Mouse (Mus musculus) heart, postnatal 14 days (tissue): ENCODE results near the gene Epn2. TPM values are rescaled to one million over a fixed set of nuclear protein-coding genes. Genes with fewer than 3 reads are reported as not detected.

ENCODE experiments used
- DNase-seq, 2 experiments: peaks; one replicate each; pipeline ENCODE4 v3.0.0; 2021 to 2022
- intact Hi-C: fragments of 180-260 bp; cut with DNase I; formaldehyde crosslinking; loops from one replicate; pipeline ENCODE4 v1.15.1; 2025
- total RNA-seq, 2 experiments: library from RNA; stranded (reverse); gene quantifications; 2 replicates each; pipeline ENCODE4 v1.2.3; 2021

Gene Epn2
- total RNA-seq, 2 experiments from 2014 or later: 23.4 to 29.8 TPM

- intact Hi-C loops: no loop called here
These were observed 28.9 kb downstream of the Epn2 start for GRCm38 (mm10) chr11:61550631-61551030.

GRCm38 (mm10) chr11:61547710-61548109 is 31.8 kb downstream of the Epn2 start:
- intact Hi-C loops: no loop called here
- no peak for DNase-seq

More at GRCm38 (mm10) chr11:61550631-61551030, 28.9 kb downstream of the Epn2 start:
- no peak for DNase-seq

GRCm38 (mm10) chr11:61546452-61546851 is 33.0 kb downstream of the Epn2 start:
- intact Hi-C loops: no loop called here
- DNase-seq: no peak

GRCm38 (mm10) chr11:61545586-61545985 is 33.9 kb downstream of the Epn2 start:
- intact Hi-C loops: no loop called here

GRCm38 (mm10) chr11:61541106-61541505 is 38.4 kb downstream of the Epn2 start:
- no peak for DNase-seq
- intact Hi-C loops: no loop called here

More at GRCm38 (mm10) chr11:61545586-61545985, 33.9 kb downstream of the Epn2 start:
- DNase-seq: no peak

GRCm38 (mm10) chr11:61540642-61541041 is 38.8 kb downstream of the Epn2 start:
- intact Hi-C loops: no loop called here
- DNase-seq: no peak

- intact Hi-C loops: no loop called here
- no peak for DNase-seq
These were observed 42.1 kb downstream of the Epn2 start for GRCm38 (mm10) chr11:61537362-61537761.

GRCm38 (mm10) chr11:61536952-61537351 is 42.5 kb downstream of the Epn2 start:
- intact Hi-C loops: no loop called here
- no peak for DNase-seq

GRCm38 (mm10) chr11:61535530-61535929 is 44.0 kb downstream of the Epn2 start:
- DNase-seq: no peak
- intact Hi-C loops: no loop called here

GRCm38 (mm10) chr11:61533571-61533970 is 45.9 kb downstream of the Epn2 start:
- peak; percentile 47 to 49 for DNase-seq
- intact Hi-C loops: loop anchor here (5.0 kb wide), 1 partner anchor 44 kb away; the partner anchor contains the start of gene Epn2

- intact Hi-C loops: loop anchor here (5.0 kb wide), 1 partner anchor 44 kb away; the partner anchor contains the start of gene Epn2
- peak in 1 of 2 experiments; percentile 19 for DNase-seq
These were observed 46.7 kb downstream of the Epn2 start for GRCm38 (mm10) chr11:61532820-61533219.

GRCm38 (mm10) chr11:61529268-61529713 is 50.2 kb downstream of the Epn2 start:
- DNase-seq: no peak
- intact Hi-C loops: loop anchor here (5.0 kb wide), 1 partner anchor 38 kb away; no protein-coding TSS in a partner anchor

- intact Hi-C loops: loop anchor here (5.0 kb wide), 1 partner anchor 40 kb away; no protein-coding TSS in a partner anchor
- peak in 1 of 2 experiments; percentile 36 for DNase-seq
These were observed 52.6 kb downstream of the Epn2 start for GRCm38 (mm10) chr11:61526872-61527271.

GRCm38 (mm10) chr11:61519484-61520107 is 59.9 kb downstream of the Epn2 start:
- intact Hi-C loops: no loop called here
- DNase-seq: peak in 1 of 2 experiments; percentile 25

- intact Hi-C loops: no loop called here
- DNase-seq: no peak
These were observed 60.6 kb downstream of the Epn2 start for GRCm38 (mm10) chr11:61518871-61519270.

- DNase-seq: no peak
- intact Hi-C loops: no loop called here
These were observed 61.5 kb downstream of the Epn2 start for GRCm38 (mm10) chr11:61517971-61518370.

GRCm38 (mm10) chr11:61514953-61515352 is 64.5 kb downstream of the Epn2 start:
- intact Hi-C loops: no loop called here
- peak; percentile 48 to 67 for DNase-seq

GRCm38 (mm10) chr11:61504713-61505257 is 74.7 kb downstream of the Epn2 start, which contains the start of gene B9d1:
Gene B9d1 (plus strand): TSS chr11:61505144.
- intact Hi-C loops: loop anchor here (1.0 to 5.0 kb wide), 5 partner anchors 75 to 312 kb away; partner anchors contain the start of gene Epn2
- DNase-seq: peak; percentile 94 to 96

- no peak for DNase-seq
- intact Hi-C loops: loop anchor here (1.0 to 5.0 kb wide), 4 partner anchors 75 to 312 kb away; partner anchors contain the start of gene Epn2
These were observed 75.6 kb downstream of the Epn2 start for GRCm38 (mm10) chr11:61503933-61504332.

- intact Hi-C loops: no loop called here
- DNase-seq: no peak
These were observed 80.6 kb downstream of the Epn2 start for GRCm38 (mm10) chr11:61498736-61499504.

- DNase-seq: no peak
- intact Hi-C loops: no loop called here
These were observed 82.0 kb downstream of the Epn2 start for GRCm38 (mm10) chr11:61497490-61497889.
